Mouse (Mus musculus) pancreas, adult 10 weeks (tissue): ENCODE results near the gene Lce1l. TPM values are rescaled to one million over a fixed set of nuclear protein-coding genes. Genes with fewer than 3 reads are reported as not detected.

Experiments
- polyA plus RNA-seq: library from polyadenylated mRNA; stranded (reverse); fragments of 350-450 nt; fragmentation: Illumina TruSeq; extraction: RNeasy Lipid Tissue Mini Kit (QIAGEN cat#74804); gene quantifications from one replicate; pipeline ENCODE4 v1.2.3, GENCODE M21; 2015; ENCODE audit warnings: low read depth, low replicate concordance; ENCODE audit not compliant: insufficient read depth

The Lce1l gene
- not detected for polyA plus RNA-seq

DNA sequence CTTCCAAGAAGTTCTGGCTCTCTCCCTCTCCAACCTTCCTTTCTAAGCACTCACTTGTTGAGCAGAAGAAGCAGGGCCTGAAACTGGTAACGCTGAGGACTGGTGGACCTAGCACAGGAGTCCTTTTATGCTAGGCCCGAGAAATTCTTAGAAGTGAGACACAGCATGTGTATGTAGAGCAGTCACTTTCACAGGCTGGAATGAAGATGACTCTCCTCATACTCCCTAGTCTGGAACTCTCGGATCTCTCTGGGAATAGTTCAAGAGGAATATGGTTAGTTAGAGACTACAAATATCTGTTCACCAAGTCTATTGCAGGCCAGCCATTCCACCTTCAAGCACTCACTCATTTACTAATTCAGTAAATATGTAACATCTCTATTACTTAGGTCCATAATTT, at the start of gene Lce1l:
Gene Lce1l (minus strand): TSS at position 101 of the 400 bp plus-strand sequence.

DNA sequence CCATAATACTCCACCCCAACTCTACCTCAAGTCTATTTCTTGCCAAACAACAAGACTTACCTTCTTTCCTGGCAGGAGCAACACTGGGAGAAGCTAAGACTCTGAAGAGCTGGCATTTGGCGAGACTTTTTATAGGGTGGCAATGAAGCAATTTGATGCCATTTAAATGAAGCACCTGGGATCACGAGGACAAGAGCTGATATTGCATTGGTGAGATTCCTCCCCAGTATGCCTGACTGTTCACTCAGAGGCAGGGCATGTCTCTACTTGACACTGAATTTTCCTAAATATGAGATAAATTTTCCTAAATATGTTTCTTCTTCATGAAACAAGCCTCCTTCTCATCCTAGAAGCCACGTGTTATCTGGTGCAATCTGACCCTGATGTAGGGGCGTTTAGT, 19.0 kb upstream of the Lce1l start, which contains the start of gene 2310050C09Rik:
Gene 2310050C09Rik (minus strand): TSS at position 101 of the 400 bp plus-strand sequence.

DNA sequence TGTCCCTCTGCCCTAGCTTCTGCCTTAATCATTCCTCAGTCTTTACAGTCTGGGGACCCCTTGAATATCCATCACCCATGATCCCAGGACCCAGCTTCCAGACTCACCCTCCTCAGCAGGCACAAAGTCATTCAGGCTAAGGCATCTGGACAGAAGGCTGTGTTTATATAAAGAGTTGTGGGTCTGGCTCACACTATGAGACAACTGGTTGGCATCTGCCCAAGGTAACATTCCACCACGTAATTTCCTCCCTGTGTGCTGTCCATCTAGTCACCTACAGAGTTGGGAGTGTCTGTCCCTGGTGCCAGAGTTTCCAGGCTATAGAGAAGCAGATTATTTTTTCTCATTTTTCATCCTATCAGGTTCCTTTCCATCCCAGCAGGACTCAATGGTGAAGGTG, 24.0 kb downstream of the Lce1l start, which contains the start of gene Kprp:
Gene Kprp (minus strand): TSS at position 140 of the 400 bp plus-strand sequence.

DNA sequence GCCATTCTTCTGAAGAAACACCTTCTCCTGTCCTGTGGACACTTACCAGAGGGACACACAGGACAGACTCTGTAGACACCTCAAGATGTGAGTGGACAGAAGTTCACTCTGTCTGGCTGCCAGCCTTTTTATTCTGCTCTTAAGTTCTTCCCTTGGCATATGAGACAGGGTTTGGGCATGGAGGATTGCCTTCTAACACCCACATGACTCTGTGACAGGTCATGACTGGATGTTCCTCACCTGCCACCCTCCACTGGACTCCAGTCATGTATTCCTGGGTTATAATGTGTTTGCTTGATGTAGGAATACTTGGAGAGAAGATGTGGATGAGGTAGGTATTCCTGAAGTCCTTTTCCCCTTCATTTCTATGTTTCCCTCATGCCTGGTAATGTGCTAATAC, 43.3 kb downstream of the Lce1l start, which contains the start of gene Lce1k:
Gene Lce1k (minus strand): TSS at position 101 of the 400 bp plus-strand sequence.

Other genes starting within 250 kb of the Lce1l start
- gene 2210017I01Rik, start 243.8 kb downstream of the Lce1l start, polyA plus RNA-seq = not detected
- gene Lce6a, start 229.6 kb downstream of the Lce1l start, polyA plus RNA-seq = not detected
- gene Lce1a1, start 203.0 kb downstream of the Lce1l start, polyA plus RNA-seq = not detected
- gene Lce1b, start 194.4 kb downstream of the Lce1l start, polyA plus RNA-seq = not detected
- not detected for gene Lce1a2, start 181.0 kb downstream of the Lce1l start, polyA plus RNA-seq
- not detected for gene Lce1c, start 172.0 kb downstream of the Lce1l start, polyA plus RNA-seq
- gene Lce1d, start 164.1 kb downstream of the Lce1l start, polyA plus RNA-seq = not detected
- gene Lce1e, start 142.2 kb downstream of the Lce1l start, polyA plus RNA-seq = not detected
- not detected for gene Lce1f, start 130.9 kb downstream of the Lce1l start, polyA plus RNA-seq
- not detected for gene Gm38119, start 112.2 kb downstream of the Lce1l start, polyA plus RNA-seq
- gene Lce1g, start 98.9 kb downstream of the Lce1l start, polyA plus RNA-seq = not detected
- not detected for gene Lce1h, start 86.2 kb downstream of the Lce1l start, polyA plus RNA-seq
- not detected for gene Lce1i, start 72.4 kb downstream of the Lce1l start, polyA plus RNA-seq
- not detected for gene Lce1j, start 60.8 kb downstream of the Lce1l start, polyA plus RNA-seq
- not detected for gene Lce1k, start 43.4 kb downstream of the Lce1l start, polyA plus RNA-seq
- not detected for gene Kprp, start 24.0 kb downstream of the Lce1l start, polyA plus RNA-seq
- gene 2310050C09Rik, start 18.9 kb upstream of the Lce1l start, polyA plus RNA-seq = not detected
- gene Lce3a, start 74.9 kb upstream of the Lce1l start, polyA plus RNA-seq = not detected
- not detected for gene Lce3b, start 81.7 kb upstream of the Lce1l start, polyA plus RNA-seq
- gene Lce3c, start 93.2 kb upstream of the Lce1l start, polyA plus RNA-seq = not detected
- not detected for gene Lce3d, start 106.1 kb upstream of the Lce1l start, polyA plus RNA-seq
- gene Lce3e, start 115.8 kb upstream of the Lce1l start, polyA plus RNA-seq = not detected
- not detected for gene Lce3f, start 140.9 kb upstream of the Lce1l start, polyA plus RNA-seq
- not detected for gene Crct1, start 164.4 kb upstream of the Lce1l start, polyA plus RNA-seq
- gene Lce1m, start 167.8 kb upstream of the Lce1l start, polyA plus RNA-seq = not detected
- gene Gm4858, start 217.5 kb upstream of the Lce1l start, polyA plus RNA-seq = not detected